Mouse (Mus musculus): ENCODE measurements around the gene Clk2.

The Clk2 gene

DNA sequence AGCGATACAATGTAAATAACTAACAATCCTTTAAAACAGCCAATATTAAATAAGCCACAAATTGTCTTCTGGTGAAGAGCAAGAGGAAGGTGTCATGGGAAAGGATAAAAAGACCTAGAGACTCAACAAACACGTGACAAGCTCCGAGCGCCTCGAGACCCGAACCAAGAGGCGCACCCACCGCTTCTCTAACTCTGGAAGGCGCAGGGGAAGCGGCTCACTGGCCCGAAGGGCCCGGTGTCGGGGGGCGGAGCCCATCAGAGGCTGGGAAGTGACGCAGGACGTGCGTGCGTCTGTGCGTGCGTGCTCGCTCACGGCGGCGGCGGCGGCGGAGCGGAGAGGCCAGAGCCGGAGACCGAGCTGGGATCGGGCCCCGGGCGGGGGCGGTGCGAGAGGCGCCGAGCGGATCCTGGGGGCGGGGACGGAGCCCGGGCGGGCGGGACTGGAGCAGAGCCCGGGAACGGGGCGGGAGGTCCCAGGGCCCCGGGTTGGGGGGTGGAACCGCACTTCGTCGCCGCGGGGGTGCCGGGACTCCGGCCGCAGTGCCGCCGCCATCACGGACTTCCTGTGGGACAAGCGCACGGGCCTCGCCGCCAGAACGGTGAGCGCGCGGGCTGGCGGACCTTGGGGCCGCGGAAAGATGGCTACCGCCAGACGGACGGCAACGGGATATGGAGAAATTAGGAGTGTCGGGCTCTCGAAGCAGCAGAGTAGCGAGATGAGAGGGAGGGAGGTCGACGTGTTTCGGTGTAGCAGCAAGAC is at the start of gene Clk2:
Clk2 (plus strand) TSS at position 290 of the 762 bp plus-strand sequence.
- DNase-seq (ENCODE audit: low read depth) = peak; percentile 92

- DNase-seq (ENCODE audit: low read depth) = peak; percentile 78
Observed at GRCm38 (mm10) chr3:89115522-89115921, 49.1 kb upstream of the Clk2 start.

DNA sequence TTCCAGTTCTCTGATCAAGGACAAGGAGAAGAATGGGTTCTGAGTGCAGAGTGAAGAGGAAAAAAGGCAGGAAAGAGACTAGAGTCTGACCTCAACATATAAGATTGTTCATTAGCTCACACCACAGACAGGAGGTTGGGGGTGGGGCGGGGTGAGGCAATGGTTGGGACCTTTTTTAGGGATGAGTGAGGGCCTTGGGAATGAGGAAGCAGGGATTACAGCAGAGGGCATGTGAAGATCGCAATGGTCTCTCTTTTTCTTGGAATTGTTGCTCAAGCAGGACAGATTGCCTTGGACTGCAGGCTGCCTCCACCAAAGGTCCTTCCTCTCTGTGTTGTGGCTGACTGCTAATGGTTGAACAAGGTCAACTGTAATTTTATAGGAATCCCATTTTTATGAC is 41.3 kb upstream of the Clk2 start:
- DNase-seq (ENCODE audit: low read depth) = no peak

GRCm38 (mm10) chr3:89124241-89124640 is 40.4 kb upstream of the Clk2 start:
- no peak for DNase-seq (ENCODE audit: low read depth)

GRCm38 (mm10) chr3:89125981-89126380 is 38.6 kb upstream of the Clk2 start:
- no peak for DNase-seq (ENCODE audit: low read depth)

DNA sequence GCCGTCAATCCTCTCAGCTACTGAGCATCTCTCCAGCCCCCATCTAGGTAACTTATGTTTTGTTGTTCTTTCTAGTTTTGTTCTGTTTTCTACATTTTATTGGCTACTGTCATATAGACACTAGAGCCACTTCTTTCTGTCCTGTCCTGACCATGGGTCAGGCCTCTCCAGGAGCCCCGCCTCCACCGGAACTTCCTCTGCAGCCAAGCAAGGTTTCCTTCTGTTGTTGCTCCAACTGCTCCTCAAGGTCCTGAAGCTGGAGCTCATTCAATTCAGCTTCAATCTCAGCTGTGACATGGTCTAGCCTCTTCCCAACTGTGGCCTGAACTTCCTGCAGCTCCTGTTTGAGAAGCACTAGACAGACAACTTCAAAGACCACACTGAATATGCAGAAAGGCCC is 34.7 kb upstream of the Clk2 start:
- DNase-seq (ENCODE audit: low read depth) = no peak

DNA sequence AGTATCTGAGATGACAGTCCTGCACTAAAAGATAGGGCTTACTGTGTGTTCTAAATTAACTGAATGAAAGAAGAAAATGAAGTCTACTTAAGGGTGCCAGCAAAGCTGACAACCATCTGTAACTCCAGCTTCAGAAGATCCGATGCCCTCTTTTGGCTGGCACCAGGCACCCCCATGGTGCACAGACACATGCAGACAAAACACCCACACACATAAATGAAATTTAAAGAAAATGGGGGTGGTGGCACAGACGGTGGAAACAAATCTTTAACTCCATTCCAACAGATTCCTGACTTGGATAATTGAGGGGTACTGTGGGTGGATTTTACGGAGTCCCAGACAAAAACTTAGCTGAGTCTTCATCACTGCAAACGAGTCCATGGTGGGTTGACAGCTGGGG is 32.8 kb upstream of the Clk2 start:
- no peak for DNase-seq (ENCODE audit: low read depth)

DNA sequence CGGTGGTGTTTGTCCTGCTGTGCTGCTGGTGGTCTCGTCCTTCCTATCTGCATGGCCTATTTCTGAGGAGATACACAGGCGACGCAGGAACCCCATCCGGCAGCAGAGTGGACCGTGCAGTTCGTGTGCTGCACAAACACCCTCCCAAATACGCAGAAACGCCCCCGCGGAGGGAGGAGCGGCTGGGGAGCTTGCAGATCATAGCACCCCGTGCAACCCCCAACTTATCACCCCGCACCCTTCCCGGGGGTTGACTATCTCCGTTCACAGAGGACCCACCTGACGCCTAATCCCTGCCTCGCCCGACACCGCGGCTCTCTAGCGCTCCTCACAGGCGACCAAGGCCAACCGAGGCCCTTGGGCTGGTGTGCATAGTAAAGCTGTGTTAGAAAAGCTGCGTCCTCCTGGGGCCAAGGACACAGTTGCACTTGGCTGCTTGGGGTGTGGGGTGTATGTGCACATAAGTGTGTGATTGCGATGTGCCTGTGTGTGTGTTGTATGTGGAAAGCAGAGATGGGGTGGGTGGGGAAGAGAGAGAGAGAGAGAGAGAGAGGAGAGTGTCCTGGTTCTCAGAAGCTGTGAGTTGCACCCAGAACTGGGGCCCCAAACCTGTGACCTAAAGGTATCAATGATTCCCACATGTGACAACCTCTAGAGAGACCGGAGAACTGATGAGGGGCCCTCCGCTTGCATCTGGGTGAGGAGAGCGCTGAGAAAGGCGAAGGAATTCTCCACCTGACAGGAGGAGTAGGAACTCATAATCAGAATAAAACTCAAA is 32.1 kb upstream of the Clk2 start:
- peak; percentile 97 for DNase-seq (ENCODE audit: low read depth)

- DNase-seq (ENCODE audit: low read depth) = no peak
Observed at GRCm38 (mm10) chr3:89133063-89133450, 31.5 kb upstream of the Clk2 start.

DNA sequence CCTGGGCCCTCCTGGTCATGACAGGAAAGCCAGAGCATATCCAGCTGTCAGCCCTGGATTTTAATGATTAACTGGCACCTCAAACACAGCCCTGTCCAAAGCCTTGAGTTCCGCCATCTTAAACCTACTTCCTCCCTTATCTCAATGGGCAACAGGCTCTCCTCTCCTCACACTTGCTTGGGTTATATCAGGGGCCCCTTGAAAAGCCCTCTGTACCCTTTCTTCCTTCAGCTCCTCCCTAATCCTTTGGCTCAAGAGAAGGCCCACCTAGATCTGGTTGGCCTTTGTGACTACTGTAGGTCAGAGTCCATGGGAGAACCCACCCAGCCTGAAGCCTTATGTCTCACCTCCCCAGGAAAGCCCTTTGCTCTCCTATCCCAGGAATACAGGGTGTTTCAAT is 30.8 kb upstream of the Clk2 start:
- no peak for DNase-seq (ENCODE audit: low read depth)

DNA sequence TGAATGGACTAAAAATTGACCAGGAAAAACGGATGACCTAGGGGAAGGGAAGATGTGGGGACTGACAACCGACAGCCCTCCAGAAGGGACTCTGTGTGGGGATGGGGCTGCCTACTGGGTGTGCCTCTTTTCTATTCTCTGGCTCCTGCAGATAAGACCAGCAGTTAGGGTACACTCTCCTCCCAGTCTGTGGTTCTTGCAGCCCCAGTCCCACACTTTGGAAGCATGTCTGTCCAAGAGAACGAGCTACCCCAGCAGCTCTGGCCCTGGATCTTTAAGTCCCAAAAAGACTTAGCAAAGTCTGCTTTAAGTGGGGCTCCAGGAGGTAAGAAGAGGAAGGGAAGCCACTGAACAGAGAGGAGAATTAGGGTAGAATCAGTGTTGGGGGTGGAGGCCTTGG is 28.6 kb upstream of the Clk2 start, which contains the start of gene Pklr:
Pklr (plus strand) TSS at position 185 of the 400 bp plus-strand sequence.
- peak; percentile 65 for DNase-seq (ENCODE audit: low read depth)

DNA sequence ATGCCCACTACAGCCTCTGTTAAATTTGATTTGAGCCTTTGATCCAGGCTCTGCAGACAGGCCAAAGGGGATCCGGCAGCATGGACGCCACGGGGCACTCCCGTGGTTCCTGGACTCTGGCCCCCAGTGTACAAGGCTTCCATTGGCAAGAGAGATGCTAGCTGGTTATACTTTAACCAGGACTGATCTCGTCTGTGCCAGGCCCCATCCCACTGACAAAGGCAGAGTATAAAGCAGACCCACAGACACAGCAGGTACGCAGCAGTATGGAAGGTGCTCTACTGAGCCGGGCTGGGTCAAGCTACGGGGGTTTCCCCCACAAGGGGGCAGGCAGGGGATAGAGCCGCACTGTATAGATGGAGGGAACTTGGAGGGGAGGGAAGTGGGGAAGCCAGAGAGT is 28.2 kb upstream of the Clk2 start:
- peak; percentile 57 for DNase-seq (ENCODE audit: low read depth)

DNA sequence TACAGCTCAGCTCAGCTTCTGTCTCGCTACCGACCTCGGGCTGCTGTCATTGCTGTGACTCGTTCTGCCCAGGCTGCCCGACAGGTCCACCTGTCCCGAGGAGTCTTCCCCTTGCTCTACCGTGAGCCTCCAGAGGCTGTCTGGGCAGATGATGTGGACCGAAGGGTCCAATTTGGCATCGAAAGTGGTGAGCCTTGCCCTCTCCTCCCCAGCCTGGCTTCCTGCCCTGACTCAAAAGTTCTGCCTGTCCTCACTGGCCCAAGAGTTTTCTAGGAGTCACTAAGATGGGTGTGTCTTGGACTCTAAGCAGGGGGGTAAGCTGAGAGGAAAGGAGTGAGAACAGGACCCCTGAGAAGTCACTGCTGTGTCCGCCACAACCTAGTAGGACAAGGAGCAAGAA is 19.8 kb upstream of the Clk2 start:
- no peak for DNase-seq (ENCODE audit: low read depth)

DNA sequence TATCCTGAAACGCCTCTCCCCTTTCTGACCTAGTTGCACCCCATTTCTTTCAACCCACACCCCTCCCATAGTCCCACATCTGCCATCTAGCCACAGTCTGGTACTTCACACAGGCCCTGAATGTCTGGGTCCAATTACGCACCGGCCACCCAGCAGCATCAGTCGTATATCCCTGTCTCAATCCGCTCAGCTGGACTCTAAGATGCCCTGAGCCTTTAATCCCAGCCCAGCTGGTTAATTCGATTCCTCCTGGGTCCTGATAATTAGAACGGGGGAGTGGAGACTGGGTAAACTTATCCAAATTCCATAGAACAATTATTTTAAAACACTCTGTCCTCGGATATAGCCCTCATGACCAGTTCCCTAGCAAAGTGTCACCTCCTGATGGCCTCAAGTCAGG is 19.0 kb upstream of the Clk2 start:
- no peak for DNase-seq (ENCODE audit: low read depth)

DNA sequence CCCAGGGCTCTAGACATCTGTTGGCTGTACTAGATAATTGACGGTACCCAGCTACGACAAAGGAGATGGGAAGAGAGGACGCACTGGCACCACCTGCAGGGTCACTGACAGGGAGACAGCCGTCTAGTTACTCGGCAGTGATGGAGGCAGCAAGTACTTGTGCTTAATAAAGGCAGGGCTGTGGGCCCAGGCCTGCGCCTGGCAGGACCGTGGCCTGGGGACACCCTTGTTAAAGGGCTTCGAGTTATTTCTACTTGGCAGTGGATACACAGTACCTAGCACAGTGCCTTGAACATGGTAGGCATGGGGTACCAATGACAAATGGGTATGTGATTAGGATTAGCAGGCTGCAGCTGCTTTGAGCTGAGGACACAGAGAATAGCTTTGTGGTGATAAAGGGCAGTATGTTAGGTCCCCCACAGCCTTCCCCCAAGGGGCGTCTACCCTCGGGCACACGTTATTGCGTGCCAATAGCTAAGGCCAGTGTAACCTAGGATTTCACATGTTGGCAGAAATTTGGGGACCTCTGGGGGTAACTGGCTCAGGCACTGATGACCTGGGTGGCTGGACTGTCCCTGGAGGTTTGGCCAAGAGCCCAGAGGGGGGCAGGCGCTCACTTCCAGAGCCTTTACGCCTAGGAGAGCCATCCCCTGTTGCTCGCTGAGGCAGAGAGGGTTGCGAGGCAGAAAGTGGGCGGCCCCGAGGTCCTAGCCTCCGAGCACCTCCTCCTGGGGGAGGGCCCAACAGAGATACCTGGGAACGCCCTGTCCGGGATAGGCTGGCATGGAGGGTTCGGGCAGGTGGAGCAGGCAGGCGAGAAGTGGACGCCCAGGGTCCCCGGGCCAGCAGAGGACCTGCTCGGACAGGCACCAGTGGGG is 17.3 kb upstream of the Clk2 start:
- no peak for DNase-seq (ENCODE audit: low read depth)

- DNase-seq (ENCODE audit: low read depth) = no peak
Observed at GRCm38 (mm10) chr3:89147979-89148311, 16.6 kb upstream of the Clk2 start.

GRCm38 (mm10) chr3:89148567-89148966 is 16.0 kb upstream of the Clk2 start:
- DNase-seq (ENCODE audit: low read depth) = no peak

- DNase-seq (ENCODE audit: low read depth) = no peak
Observed at GRCm38 (mm10) chr3:89152084-89152835, 12.3 kb upstream of the Clk2 start.

- DNase-seq (ENCODE audit: low read depth) = no peak
Observed at GRCm38 (mm10) chr3:89156951-89157350, 7.6 kb upstream of the Clk2 start.

GRCm38 (mm10) chr3:89158651-89159050 is 5.9 kb upstream of the Clk2 start:
- DNase-seq (ENCODE audit: low read depth) = no peak

DNA sequence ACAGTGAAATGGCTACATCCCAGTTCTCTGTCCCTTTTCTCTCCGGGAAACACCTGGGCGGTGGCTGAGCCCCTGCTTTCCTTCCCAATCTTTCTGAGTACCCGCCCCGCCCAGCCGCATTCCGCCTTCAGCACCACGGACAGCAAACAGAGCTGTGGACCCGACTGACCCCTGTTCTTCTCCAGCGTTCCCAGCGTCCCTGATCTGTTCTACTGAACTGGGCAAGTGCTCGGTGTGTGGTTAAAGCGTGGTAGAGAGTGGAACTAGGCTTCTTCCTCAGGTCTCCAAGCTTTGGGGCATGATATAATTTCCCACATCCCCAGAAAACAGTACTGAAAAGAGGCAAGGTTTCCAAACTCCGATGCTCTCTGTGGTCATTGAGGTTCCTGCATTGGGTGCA is 5.4 kb upstream of the Clk2 start:
- DNase-seq (ENCODE audit: low read depth) = no peak
